Mouse (Mus musculus) ES-E14 (cell line): ENCODE results near the gene Tln1.

Experiments
- MAFK ChIP-seq: IDR thresholded peaks from 2 replicates; pipeline ENCODE4 v1.6.1; 2014; ENCODE audit warnings: mild to moderate bottlenecking, low read depth, low read length, inconsistent platforms; ENCODE audit not compliant: insufficient read depth
- ZNF384 ChIP-seq: IDR thresholded peaks from 2 replicates; pipeline ENCODE4 v1.6.1; 2012; ENCODE audit warnings: low read depth, low read length, inconsistent platforms

DNA sequence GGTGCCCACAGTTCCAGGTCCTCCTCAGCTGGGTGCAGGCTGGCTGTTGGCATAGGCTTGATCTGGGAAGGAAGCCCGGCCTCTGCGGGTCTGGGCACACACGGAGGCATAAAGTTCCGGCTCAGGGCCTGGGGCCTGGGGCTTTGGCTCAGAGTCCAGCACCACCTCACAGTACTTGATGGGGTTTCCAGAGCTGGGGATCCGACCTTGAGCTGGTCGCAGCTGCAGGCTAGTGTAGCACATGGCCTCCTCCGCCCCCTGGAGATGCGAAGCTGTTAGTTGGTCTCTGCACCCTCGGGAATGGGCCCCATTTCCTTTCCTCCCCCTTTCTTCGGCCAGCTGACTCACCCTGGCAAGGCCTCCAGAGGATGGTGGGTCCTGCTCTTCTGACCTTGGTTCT is 79.9 kb downstream of the Tln1 start:
- TF ChIP-seq MAFK (no peak), ZNF384 (no peak)
